Mouse (Mus musculus): ENCODE data around the gene Zfp429. TPM values are rescaled to one million over a fixed set of nuclear protein-coding genes. Genes with fewer than 3 reads are reported as not detected.
A peak's percentile ranks its signal among the peaks of the same experiment; 100 is the strongest.
"Not testable (repeated sequence)": the region's sequence is repeated elsewhere in the genome, so short reads cannot be mapped to it uniquely, and the experiment has no call there.

Zfp429 gene
- 5.3 and 6.3 TPM in 2 replicates for total RNA-seq (2017)

GRCm38 (mm10) chr13:67399183-67399903, at the start of gene Zfp429:
Gene Zfp429, minus strand, starts transcription at chr13:67399819.
- ATAC-seq (replicated peaks; ENCODE audit: low read depth, poor library complexity, severe bottlenecking), result peak; percentile 99

DNA sequence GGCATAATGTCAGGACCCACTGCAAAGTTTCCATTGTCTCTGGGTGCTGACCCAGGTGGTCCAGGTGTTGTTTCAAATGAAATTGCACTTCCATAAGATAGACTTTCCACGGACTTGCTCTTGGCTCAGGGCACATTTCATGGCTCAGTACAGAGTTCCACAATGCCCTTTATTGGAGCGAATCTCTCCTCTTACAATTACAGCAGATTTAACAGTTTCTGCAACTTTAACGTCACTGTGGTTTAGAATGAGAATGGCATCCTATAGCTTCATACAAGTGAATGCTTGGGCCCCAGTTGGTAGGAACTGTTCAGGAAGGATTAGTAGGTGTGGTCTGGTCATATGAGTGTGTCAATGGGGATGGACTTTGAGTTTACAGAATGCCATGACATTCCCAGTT, 37.5 kb upstream of the Zfp429 start:
- ATAC-seq (replicated peaks; ENCODE audit: low read depth, poor library complexity, severe bottlenecking), result peak; percentile 45

GRCm38 (mm10) chr13:67428116-67428515, 28.5 kb upstream of the Zfp429 start:
- ATAC-seq (replicated peaks; ENCODE audit: low read depth, poor library complexity, severe bottlenecking), result no peak

- ATAC-seq (replicated peaks; ENCODE audit: low read depth, poor library complexity, severe bottlenecking), result not testable (repeated sequence)
Observed at GRCm38 (mm10) chr13:67425699-67426098, 26.1 kb upstream of the Zfp429 start.

- ATAC-seq (replicated peaks; ENCODE audit: low read depth, poor library complexity, severe bottlenecking), result not testable (repeated sequence)
Observed at GRCm38 (mm10) chr13:67422532-67422931, 22.9 kb upstream of the Zfp429 start.

DNA sequence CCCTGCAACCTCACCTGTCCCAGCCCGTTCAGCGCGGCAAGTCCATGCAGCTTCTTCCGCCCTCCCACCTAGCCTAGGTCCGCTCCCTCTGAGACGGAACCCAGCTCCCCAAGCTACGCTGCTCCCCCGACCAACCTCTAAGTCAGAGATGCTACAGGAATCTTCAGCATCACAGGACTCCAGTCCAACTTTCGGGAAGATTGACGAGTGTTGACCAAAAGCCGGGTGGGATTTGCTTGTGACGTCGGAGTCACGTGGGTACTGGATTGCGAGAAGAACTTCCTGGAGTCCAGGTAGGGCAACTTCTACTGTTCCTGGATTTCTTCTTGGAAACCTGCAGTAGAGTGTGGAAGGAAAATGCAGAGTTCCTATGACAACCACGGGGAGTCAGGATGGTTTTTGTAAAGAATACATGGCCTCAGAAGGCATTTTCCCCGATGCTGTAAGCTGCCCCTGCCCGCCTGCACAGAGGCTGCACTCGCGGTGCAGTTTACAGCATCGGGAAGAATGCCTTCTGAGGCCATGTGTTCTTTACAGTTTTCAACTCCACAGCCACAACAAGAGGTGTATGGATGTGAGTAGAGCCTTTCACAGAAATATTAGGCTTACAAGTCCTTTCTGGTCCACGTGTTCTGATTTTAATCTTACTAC, 21.7 kb upstream of the Zfp429 start, which contains the start of gene Zfp459:
TSS of gene Zfp459 (minus strand) at position 212 of the 651 bp plus-strand sequence.
- ATAC-seq (replicated peaks; ENCODE audit: low read depth, poor library complexity, severe bottlenecking), result peak; percentile 75

- 0 out of 2 replicates have a peak, but pooled peaks have one; percentile 2 for ATAC-seq (replicated peaks; ENCODE audit: low read depth, poor library complexity, severe bottlenecking)
Observed at GRCm38 (mm10) chr13:67420558-67421206, 21.1 kb upstream of the Zfp429 start.

GRCm38 (mm10) chr13:67416811-67417210, 17.2 kb upstream of the Zfp429 start:
- 0 out of 2 replicates have a peak, but pooled peaks have one; percentile 28 for ATAC-seq (replicated peaks; ENCODE audit: low read depth, poor library complexity, severe bottlenecking)

- no peak for ATAC-seq (replicated peaks; ENCODE audit: low read depth, poor library complexity, severe bottlenecking)
Observed at GRCm38 (mm10) chr13:67415759-67416158, 16.1 kb upstream of the Zfp429 start.

DNA sequence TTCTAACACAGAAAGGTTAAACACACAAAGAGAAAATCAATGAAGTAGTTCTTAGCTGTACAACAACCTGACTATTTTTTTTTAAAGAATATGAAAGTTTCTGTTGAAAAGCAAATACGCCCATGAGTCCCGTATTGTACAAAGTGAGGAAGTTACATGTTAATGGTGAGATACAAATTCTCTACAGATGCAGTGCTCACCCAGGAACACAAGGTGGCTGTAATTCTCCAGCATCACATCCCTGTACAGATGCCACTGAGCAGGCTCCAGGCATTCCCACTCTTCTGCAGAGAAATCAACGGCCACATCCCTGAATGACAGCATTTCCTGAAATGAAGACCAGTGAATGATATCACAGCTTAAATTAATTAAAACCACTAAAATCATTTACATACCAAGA, 14.0 kb upstream of the Zfp429 start:
- ATAC-seq (replicated peaks; ENCODE audit: low read depth, poor library complexity, severe bottlenecking), result 0 out of 2 replicates have a peak, but pooled peaks have one; percentile 50

- peak; percentile 57 for ATAC-seq (replicated peaks; ENCODE audit: low read depth, poor library complexity, severe bottlenecking)
Observed at GRCm38 (mm10) chr13:67376255-67376654, 23.4 kb downstream of the Zfp429 start.

GRCm38 (mm10) chr13:67375050-67375911, 24.3 kb downstream of the Zfp429 start, which contains the start of the genes Gm28041 and Zfp456:
Gene Gm28041, minus strand, starts transcription at chr13:67375733.
Gene Zfp456, minus strand, starts transcription at chr13:67375810.
- ATAC-seq (replicated peaks; ENCODE audit: low read depth, poor library complexity, severe bottlenecking), result peak; percentile 96

DNA sequence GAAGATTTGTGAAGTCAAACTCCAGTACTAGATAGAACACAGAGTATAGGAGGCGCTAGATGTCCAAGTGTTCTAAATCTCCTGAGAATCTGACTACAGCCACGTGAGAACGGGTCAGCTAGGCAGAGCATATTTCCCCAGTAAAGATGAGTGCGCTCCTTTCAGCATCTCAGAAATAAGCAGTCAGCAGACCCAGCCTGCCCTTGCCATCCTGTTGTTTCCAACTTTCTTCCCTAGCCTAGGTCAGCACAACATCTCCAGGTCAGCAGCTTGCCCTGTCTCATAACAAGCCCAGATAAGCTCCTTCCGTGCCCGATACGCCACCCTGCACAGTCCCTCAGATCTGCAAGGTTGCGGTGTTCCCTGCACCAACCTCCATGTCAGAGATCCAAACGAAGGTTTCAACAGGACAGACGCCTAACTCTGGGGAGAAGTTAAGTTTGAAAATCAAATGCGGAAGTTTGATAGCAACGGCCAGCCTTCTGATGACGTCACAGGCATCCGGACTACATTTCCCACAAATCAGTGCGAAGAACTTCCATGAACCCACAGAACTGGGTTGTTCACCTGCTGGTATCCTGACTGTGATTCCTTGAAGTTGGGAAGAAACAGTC, 39.4 kb downstream of the Zfp429 start, which contains the start of the genes Gm28044 and Zfp953:
TSS of gene Gm28044 (minus strand) at position 406 of the 614 bp plus-strand sequence.
TSS of gene Zfp953 (minus strand) at position 475 of the 614 bp plus-strand sequence.
- ATAC-seq (replicated peaks; ENCODE audit: low read depth, poor library complexity, severe bottlenecking), result peak; percentile 97

DNA sequence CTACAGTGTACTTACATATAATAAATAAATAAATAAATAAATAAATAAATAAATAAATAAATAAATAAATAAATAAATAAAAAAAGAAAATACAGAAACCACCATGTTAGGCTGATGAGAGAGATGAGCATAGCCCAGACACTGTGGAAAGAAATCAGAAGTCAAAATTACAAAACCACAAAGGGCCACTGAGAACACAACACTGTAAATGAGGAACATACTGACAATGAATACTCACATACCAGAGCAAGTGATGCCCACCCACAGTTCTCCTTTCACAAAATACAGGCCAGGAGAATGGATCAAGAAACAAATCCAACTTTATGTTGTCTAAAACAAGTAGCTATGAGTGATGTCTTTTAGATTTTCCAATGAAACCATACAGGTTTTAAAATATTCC, 47.8 kb downstream of the Zfp429 start:
- ATAC-seq (replicated peaks; ENCODE audit: low read depth, poor library complexity, severe bottlenecking), result peak; percentile 58

- no peak for ATAC-seq (replicated peaks; ENCODE audit: low read depth, poor library complexity, severe bottlenecking)
Observed at GRCm38 (mm10) chr13:67343422-67343821, 56.2 kb downstream of the Zfp429 start.

All from common myeloid progenitor, adult 5-6 weeks (primary cell).